Mouse (Mus musculus): ENCODE results near the gene Vip. TPM values are rescaled to one million over a fixed set of nuclear protein-coding genes. Genes with fewer than 3 reads are reported as not detected.

The Vip gene
- 19.8 and 24.4 TPM in 2 replicates for polyA plus RNA-seq (2014; fragmentation: Nextera tagmentation; extraction: Ambion mirVana)

- no peaks in the 10 kb centered on the region for H3K27me3 ChIP-seq (ENCODE audit: control insufficient read depth, insufficient read depth, low read length)
- H3K4me1 ChIP-seq (ENCODE audit: control insufficient read depth, insufficient read depth, low read length): no peaks in the 10 kb centered on the region
- ATAC-seq (ENCODE audit: insufficient number of reproducible peaks, insufficient read depth, low FRiP score, low read depth): no peak
- WGBS: 31% methylated on average over 8 of the region's 8 CpGs
- H3K9ac ChIP-seq (replicated peaks; ENCODE audit: low read depth, low read length): no peak within 1 kb of the TSS
- H3K9me3 ChIP-seq (ENCODE audit: control insufficient read depth, low read depth, low read length): no peaks in the 10 kb centered on the region
- H3K36me3 ChIP-seq (ENCODE audit: control insufficient read depth, insufficient read depth, low read length): no peaks in the 10 kb centered on the region
- no peak within 1 kb of the TSS for H3K4me3 ChIP-seq (ENCODE audit: low read depth, low read length)
- no peak within 1 kb of the TSS for H3K27ac ChIP-seq (ENCODE audit: low read length)
- H3K4me2 ChIP-seq (replicated peaks; ENCODE audit: low read depth, low read length): no peak within 1 kb of the TSS
Measured at GRCm38 (mm10) chr10:5639112-5639511, at the start of gene Vip. TSS of gene Vip (plus strand) at chr10:5639218.

- Histone ChIP-seq H3K27ac (ENCODE audit: low read length) (no peak overlapping the region), H3K4me3 (ENCODE audit: low read depth, low read length) (no peak overlapping the region), H3K9me3 (ENCODE audit: control insufficient read depth, low read depth, low read length) (no peaks in the 10 kb centered on the region), H3K36me3 (ENCODE audit: control insufficient read depth, insufficient read depth, low read length) (no peaks in the 10 kb centered on the region), H3K4me2 (replicated peaks; ENCODE audit: low read depth, low read length) (no peak overlapping the region), H3K27me3 (ENCODE audit: control insufficient read depth, insufficient read depth, low read length) (no peaks in the 10 kb centered on the region), H3K4me1 (ENCODE audit: control insufficient read depth, insufficient read depth, low read length) (no peaks in the 10 kb centered on the region), H3K9ac (replicated peaks; ENCODE audit: low read depth, low read length) (no peak overlapping the region)
- no peak for ATAC-seq (ENCODE audit: insufficient number of reproducible peaks, insufficient read depth, low FRiP score, low read depth)
- WGBS: 85% methylated on average over 2 of the region's 2 CpGs
Measured at GRCm38 (mm10) chr10:5591061-5591460, 48.0 kb upstream of the Vip start.

GRCm38 (mm10) chr10:5591996-5592395 is 47.0 kb upstream of the Vip start:
- no peak overlapping the region for H3K4me2 ChIP-seq (replicated peaks; ENCODE audit: low read depth, low read length)
- no peak overlapping the region for H3K4me3 ChIP-seq (ENCODE audit: low read depth, low read length)
- no peak for ATAC-seq (ENCODE audit: insufficient number of reproducible peaks, insufficient read depth, low FRiP score, low read depth)
- no peaks in the 10 kb centered on the region for H3K36me3 ChIP-seq (ENCODE audit: control insufficient read depth, insufficient read depth, low read length)
- no peaks in the 10 kb centered on the region for H3K4me1 ChIP-seq (ENCODE audit: control insufficient read depth, insufficient read depth, low read length)
- 78% methylated on average over 4 of the region's 4 CpGs for WGBS
- no peak overlapping the region for H3K27ac ChIP-seq (ENCODE audit: low read length)
- H3K9me3 ChIP-seq (ENCODE audit: control insufficient read depth, low read depth, low read length): no peaks in the 10 kb centered on the region
- H3K9ac ChIP-seq (replicated peaks; ENCODE audit: low read depth, low read length): no peak overlapping the region
- no peaks in the 10 kb centered on the region for H3K27me3 ChIP-seq (ENCODE audit: control insufficient read depth, insufficient read depth, low read length)

- ATAC-seq (ENCODE audit: insufficient number of reproducible peaks, insufficient read depth, low FRiP score, low read depth): no peak
- Histone ChIP-seq H3K4me2 (replicated peaks; ENCODE audit: low read depth, low read length) (no peak within 1 kb of the TSS), H3K9ac (replicated peaks; ENCODE audit: low read depth, low read length) (no peak within 1 kb of the TSS), H3K36me3 (ENCODE audit: control insufficient read depth, insufficient read depth, low read length) (no peaks in the 10 kb centered on the region), H3K27me3 (ENCODE audit: control insufficient read depth, insufficient read depth, low read length) (no peaks in the 10 kb centered on the region), H3K4me3 (ENCODE audit: low read depth, low read length) (peak within 1 kb of the TSS; percentile 2; the same call in 1 of the 2 replicates), H3K27ac (ENCODE audit: low read length) (no peak within 1 kb of the TSS), H3K9me3 (ENCODE audit: control insufficient read depth, low read depth, low read length) (no peaks in the 10 kb centered on the region), H3K4me1 (ENCODE audit: control insufficient read depth, insufficient read depth, low read length) (no peaks in the 10 kb centered on the region)
- 14% methylated on average over 5 of the region's 5 CpGs for WGBS
Measured at GRCm38 (mm10) chr10:5593464-5593863, 45.6 kb upstream of the Vip start, which contains the start of gene Myct1. TSS of gene Myct1 (plus strand) at chr10:5593775.

GRCm38 (mm10) chr10:5594457-5594856 is 44.6 kb upstream of the Vip start:
- 65% methylated on average over 5 of the region's 5 CpGs for WGBS
- Histone ChIP-seq H3K36me3 (ENCODE audit: control insufficient read depth, insufficient read depth, low read length) (no peaks in the 10 kb centered on the region), H3K9ac (replicated peaks; ENCODE audit: low read depth, low read length) (no peak overlapping the region), H3K27ac (ENCODE audit: low read length) (no peak overlapping the region), H3K27me3 (ENCODE audit: control insufficient read depth, insufficient read depth, low read length) (no peaks in the 10 kb centered on the region), H3K9me3 (ENCODE audit: control insufficient read depth, low read depth, low read length) (no peaks in the 10 kb centered on the region), H3K4me3 (ENCODE audit: low read depth, low read length) (peak overlapping the region; percentile 2; the same call in 1 of the 2 replicates), H3K4me2 (replicated peaks; ENCODE audit: low read depth, low read length) (no peak overlapping the region), H3K4me1 (ENCODE audit: control insufficient read depth, insufficient read depth, low read length) (no peaks in the 10 kb centered on the region)
- no peak for ATAC-seq (ENCODE audit: insufficient number of reproducible peaks, insufficient read depth, low FRiP score, low read depth)

- no peaks in the 10 kb centered on the region for H3K9me3 ChIP-seq (ENCODE audit: control insufficient read depth, low read depth, low read length)
- H3K9ac ChIP-seq (replicated peaks; ENCODE audit: low read depth, low read length): no peak overlapping the region
- no peak overlapping the region for H3K4me2 ChIP-seq (replicated peaks; ENCODE audit: low read depth, low read length)
- no peak overlapping the region for H3K4me3 ChIP-seq (ENCODE audit: low read depth, low read length)
- H3K4me1 ChIP-seq (ENCODE audit: control insufficient read depth, insufficient read depth, low read length): no peaks in the 10 kb centered on the region
- ATAC-seq (ENCODE audit: insufficient number of reproducible peaks, insufficient read depth, low FRiP score, low read depth): no peak
- 55% methylated on average over 6 of the region's 6 CpGs for WGBS
- H3K36me3 ChIP-seq (ENCODE audit: control insufficient read depth, insufficient read depth, low read length): no peaks in the 10 kb centered on the region
- no peaks in the 10 kb centered on the region for H3K27me3 ChIP-seq (ENCODE audit: control insufficient read depth, insufficient read depth, low read length)
- H3K27ac ChIP-seq (ENCODE audit: low read length): no peak overlapping the region
Measured at GRCm38 (mm10) chr10:5596559-5596958, 42.5 kb upstream of the Vip start.

GRCm38 (mm10) chr10:5600123-5600522 is 38.9 kb upstream of the Vip start:
- Histone ChIP-seq H3K27me3 (ENCODE audit: control insufficient read depth, insufficient read depth, low read length) (no peaks in the 10 kb centered on the region), H3K4me1 (ENCODE audit: control insufficient read depth, insufficient read depth, low read length) (no peaks in the 10 kb centered on the region), H3K27ac (ENCODE audit: low read length) (no peak overlapping the region), H3K4me3 (ENCODE audit: low read depth, low read length) (no peak overlapping the region), H3K4me2 (replicated peaks; ENCODE audit: low read depth, low read length) (no peak overlapping the region), H3K36me3 (ENCODE audit: control insufficient read depth, insufficient read depth, low read length) (no peaks in the 10 kb centered on the region), H3K9me3 (ENCODE audit: control insufficient read depth, low read depth, low read length) (no peaks in the 10 kb centered on the region), H3K9ac (replicated peaks; ENCODE audit: low read depth, low read length) (no peak overlapping the region)
- ATAC-seq (ENCODE audit: insufficient number of reproducible peaks, insufficient read depth, low FRiP score, low read depth): no peak
- 13% methylated on average over 7 of the region's 7 CpGs for WGBS

- H3K27ac ChIP-seq (ENCODE audit: low read length): no peak overlapping the region
- no peak overlapping the region for H3K4me2 ChIP-seq (replicated peaks; ENCODE audit: low read depth, low read length)
- no peaks in the 10 kb centered on the region for H3K9me3 ChIP-seq (ENCODE audit: control insufficient read depth, low read depth, low read length)
- no peak overlapping the region for H3K4me3 ChIP-seq (ENCODE audit: low read depth, low read length)
- 71% methylated on average over 10 of the region's 10 CpGs for WGBS
- H3K9ac ChIP-seq (replicated peaks; ENCODE audit: low read depth, low read length): no peak overlapping the region
- no peak for ATAC-seq (ENCODE audit: insufficient number of reproducible peaks, insufficient read depth, low FRiP score, low read depth)
- H3K27me3 ChIP-seq (ENCODE audit: control insufficient read depth, insufficient read depth, low read length): no peaks in the 10 kb centered on the region
- no peaks in the 10 kb centered on the region for H3K36me3 ChIP-seq (ENCODE audit: control insufficient read depth, insufficient read depth, low read length)
- no peaks in the 10 kb centered on the region for H3K4me1 ChIP-seq (ENCODE audit: control insufficient read depth, insufficient read depth, low read length)
Measured at GRCm38 (mm10) chr10:5603512-5603911, 35.5 kb upstream of the Vip start.

GRCm38 (mm10) chr10:5604371-5604770 is 34.6 kb upstream of the Vip start:
- H3K27ac ChIP-seq (ENCODE audit: low read length): no peak overlapping the region
- no peak overlapping the region for H3K9ac ChIP-seq (replicated peaks; ENCODE audit: low read depth, low read length)
- ATAC-seq (ENCODE audit: insufficient number of reproducible peaks, insufficient read depth, low FRiP score, low read depth): no peak
- no peak overlapping the region for H3K4me3 ChIP-seq (ENCODE audit: low read depth, low read length)
- no peaks in the 10 kb centered on the region for H3K27me3 ChIP-seq (ENCODE audit: control insufficient read depth, insufficient read depth, low read length)
- no peak overlapping the region for H3K4me2 ChIP-seq (replicated peaks; ENCODE audit: low read depth, low read length)
- no peaks in the 10 kb centered on the region for H3K36me3 ChIP-seq (ENCODE audit: control insufficient read depth, insufficient read depth, low read length)
- WGBS: 82% methylated on average over 13 of the region's 13 CpGs
- no peaks in the 10 kb centered on the region for H3K9me3 ChIP-seq (ENCODE audit: control insufficient read depth, low read depth, low read length)
- no peaks in the 10 kb centered on the region for H3K4me1 ChIP-seq (ENCODE audit: control insufficient read depth, insufficient read depth, low read length)
